Mouse (Mus musculus) CH12.LX (cell line): ENCODE measurements around the gene Stk32c. TPM values are rescaled to one million over a fixed set of nuclear protein-coding genes. Genes with fewer than 3 reads are reported as not detected.

Experiments used
- DNase-seq: peaks from one replicate; pipeline ENCODE4 v3.0.0-alpha.2; 2013; ENCODE audit errors: extremely low read depth
- H3K27ac ChIP-seq: 2 replicates; pipeline ENCODE4 v1.5.1; 2012; ENCODE audit warnings: low read depth, mild to moderate bottlenecking, control low read depth, moderate library complexity; ENCODE audit not compliant: insufficient read depth
- H3K27me3 ChIP-seq: replicated peaks from 2 replicates; pipeline ENCODE3; 2012; ENCODE audit warnings: inconsistent platforms
- H3K36me3 ChIP-seq, 2 experiments: replicated peaks in 1 of 2; 2 replicates each; pipeline versions ENCODE3 to v1.6.1; 2012; ENCODE audit warnings: inconsistent platforms in 1 of 2, low read length in 1 of 2, mild to moderate bottlenecking in 1 of 2, mixed read lengths in 1 of 2, moderate library complexity in 1 of 2; ENCODE audit not compliant: control insufficient read depth in 1 of 2, insufficient read depth in 1 of 2
- H3K4me1 ChIP-seq, 2 experiments: 2 replicates each; pipeline ENCODE4 v1.6.1; 2012; ENCODE audit warnings: inconsistent platforms in 1 of 2, moderate library complexity in 1 of 2; ENCODE audit not compliant: insufficient read depth in 2 of 2, control insufficient read depth in 1 of 2
- H3K4me2 ChIP-seq: 2 replicates; pipeline ENCODE4 v1.6.1; 2012; ENCODE audit warnings: low read depth, mild to moderate bottlenecking, control low read depth; ENCODE audit not compliant: poor library complexity, insufficient read depth, severe bottlenecking
- H3K4me3 ChIP-seq, 3 experiments: fragments of 150-350 bp in 1 of 3; sonication (generic) in 1 of 3; replicated peaks in 1 of 3; 2 replicates each; pipeline versions ENCODE3 to v1.5.1; 2011 to 2012; ENCODE audit warnings: low read depth in 2 of 3, low read length in 2 of 3, mild to moderate bottlenecking in 2 of 3, moderate library complexity in 2 of 3, control low read depth in 1 of 3, improper control_type of control experiment in 1 of 3, inconsistent platforms in 1 of 3, mixed read lengths in 1 of 3; ENCODE audit not compliant: poor library complexity in 1 of 3
- H3K79me2 ChIP-seq: replicated peaks from 2 replicates; pipeline ENCODE4 v1.6.1; 2012; ENCODE audit warnings: mild to moderate bottlenecking, moderate library complexity; ENCODE audit not compliant: control insufficient read depth, poor library complexity, insufficient read depth, severe bottlenecking; ENCODE audit errors: extremely low read depth
- H3K9ac ChIP-seq: 2 replicates; pipeline ENCODE4 v1.6.1; 2012; ENCODE audit warnings: low read depth, mild to moderate bottlenecking, control low read depth, moderate library complexity; ENCODE audit not compliant: insufficient read depth
- H3K9me3 ChIP-seq: replicated peaks from 2 replicates; pipeline ENCODE3; 2012; ENCODE audit warnings: low read length, inconsistent platforms, mixed read lengths
- CHD2 ChIP-seq: IDR thresholded peaks from 2 replicates; pipeline ENCODE4 v1.6.1; 2011; ENCODE audit warnings: low read length, improper control_type of control experiment
- CTCF ChIP-seq, 2 experiments: IDR thresholded peaks in 1 of 2; conservative IDR thresholded peaks in 1 of 2; 2 replicates each; pipeline ENCODE4 v1.5.1; 2011 to 2012; ENCODE audit warnings: low read depth in 2 of 2, low read length in 2 of 2, improper control_type of control experiment in 1 of 2, inconsistent platforms in 1 of 2, mild to moderate bottlenecking in 1 of 2, moderate library complexity in 1 of 2
- E2F4 ChIP-seq: IDR thresholded peaks from 2 replicates; pipeline ENCODE4 v1.6.1; 2011; ENCODE audit warnings: low read depth, low read length, improper control_type of control experiment; ENCODE audit not compliant: insufficient replicate concordance
- ETS1 ChIP-seq: conservative IDR thresholded peaks from 2 replicates; pipeline ENCODE4 v1.6.1; 2012; ENCODE audit warnings: low read depth, mild to moderate bottlenecking, inconsistent platforms, low read length, improper control_type of control experiment, moderate library complexity
- GABPA ChIP-seq: IDR thresholded peaks from 2 replicates; pipeline ENCODE4 v1.6.1; 2012; ENCODE audit warnings: low read depth, low read length, improper control_type of control experiment, inconsistent platforms; ENCODE audit not compliant: insufficient replicate concordance
- HCFC1 ChIP-seq: IDR thresholded peaks from 2 replicates; pipeline ENCODE4 v1.6.1; 2012; ENCODE audit warnings: low read depth, mild to moderate bottlenecking, inconsistent platforms, low read length, improper control_type of control experiment
- JUN ChIP-seq: IDR thresholded peaks from 2 replicates; pipeline ENCODE4 v1.6.1; 2011; ENCODE audit warnings: low read depth, mild to moderate bottlenecking, low read length, improper control_type of control experiment, moderate library complexity; ENCODE audit not compliant: insufficient read depth
- JUND ChIP-seq: conservative IDR thresholded peaks from 2 replicates; pipeline ENCODE4 v1.6.1; 2011; ENCODE audit warnings: low read depth, low read length, improper control_type of control experiment
- MAFK ChIP-seq: IDR thresholded peaks from 2 replicates; pipeline ENCODE4 v1.6.1; 2011; ENCODE audit warnings: low read length, improper control_type of control experiment; ENCODE audit not compliant: insufficient replicate concordance
- MAX ChIP-seq: IDR thresholded peaks from 2 replicates; pipeline ENCODE4 v1.6.1; 2011; ENCODE audit warnings: low read length, improper control_type of control experiment
- MXI1 ChIP-seq: IDR thresholded peaks from 2 replicates; pipeline ENCODE4 v1.6.1; 2011; ENCODE audit warnings: mild to moderate bottlenecking, low read depth, low read length, improper control_type of control experiment
- MYC ChIP-seq: IDR thresholded peaks from 2 replicates; pipeline ENCODE4 v1.6.1; 2011; ENCODE audit warnings: low read depth, mild to moderate bottlenecking, improper control_type of control experiment, low read length
- PAX5 ChIP-seq: IDR thresholded peaks from 2 replicates; pipeline ENCODE4 v1.6.1; 2012; ENCODE audit warnings: low read length, inconsistent platforms, mixed read lengths
- POLR2A ChIP-seq: IDR thresholded peaks from 2 replicates; pipeline ENCODE4 v1.6.1; 2011; ENCODE audit warnings: low read depth, mild to moderate bottlenecking, improper control_type of control experiment, low read length
- RAD21 ChIP-seq: IDR thresholded peaks from 2 replicates; pipeline ENCODE4 v1.6.1; 2011; ENCODE audit warnings: low read depth, mild to moderate bottlenecking, low read length, improper control_type of control experiment, moderate library complexity
- ZC3H11A ChIP-seq: IDR thresholded peaks from 2 replicates; pipeline ENCODE4 v1.6.1; 2012; ENCODE audit warnings: low read depth, mild to moderate bottlenecking, inconsistent platforms, low read length, improper control_type of control experiment
- ZKSCAN1 ChIP-seq: IDR thresholded peaks from 2 replicates; pipeline ENCODE4 v1.6.1; 2012; ENCODE audit warnings: low read depth, inconsistent platforms, low read length, improper control_type of control experiment, borderline replicate concordance
- dilution Hi-C: fragments of 300-500 bp; cut with MboI; formaldehyde crosslinking; loops from 2 replicates; pipeline ENCODE4 v1.14.3; 2020; ENCODE audit warnings: low sequenced_read_pairs; ENCODE audit not compliant: extremely low pct_unique_long_range_greater_than_20kb, extremely low pct_ligation_motif_present
- in situ Hi-C: fragments of 300-500 bp; cut with MboI; formaldehyde crosslinking; loops from 3 replicates; pipeline ENCODE4 v1.14.3; 2019; ENCODE audit warnings: low sequenced_read_pairs, low pct_ligation_motif_present, low pct_unique_long_range_greater_than_20kb, mixed read lengths
- polyA plus RNA-seq: library from polyadenylated mRNA; unstranded; fragments of >175 nt; gene quantifications from 2 replicates; pipeline ENCODE4 v1.2.1, GENCODE M21; 2012; ENCODE audit warnings: low read depth; ENCODE audit not compliant: insufficient read length
- total RNA-seq, 2 experiments: library from RNA; depleted of rRNA; stranded (reverse); fragments of 300-350 nt in 1 of 2; fragments of >200 nt in 1 of 2; gene quantifications; 2 replicates each; pipeline ENCODE4 v1.2.3; 2012 to 2014

Gene Stk32c
- total and polyA plus RNA-seq, 3 experiments = not detected

DNA sequence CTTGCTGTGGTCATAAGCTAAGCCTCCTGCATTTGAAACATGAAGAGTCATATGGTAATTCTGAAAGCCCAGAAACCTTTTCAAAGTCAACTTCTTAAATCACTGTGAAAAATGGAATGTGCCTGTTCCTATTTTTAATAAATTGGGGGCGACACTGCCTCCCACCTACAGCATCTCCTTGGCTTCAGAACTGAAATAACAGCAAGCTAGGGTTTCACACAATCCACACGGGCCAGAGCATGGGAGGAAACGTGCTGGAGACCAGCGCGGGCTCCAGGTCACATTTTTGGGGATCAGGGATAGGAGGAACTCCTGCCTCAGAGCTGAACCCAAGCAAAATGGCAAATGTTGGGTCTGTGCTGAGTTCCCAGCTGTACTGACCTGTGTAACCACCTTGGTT is 33.8 kb downstream of the Stk32c start:
- in situ Hi-C loops (no loop called here), dilution Hi-C loops (no loop called here)
- Histone ChIP-seq H3K36me3 (no peaks in the 10 kb centered on the region), H3K27me3 (peaks cover 80% of the 10 kb centered on the region), H3K9ac (no peak overlapping the region), H3K9me3 (peaks cover 3% of the 10 kb centered on the region), H3K79me2 (no peaks in the 10 kb centered on the region), H3K4me2 (no peak overlapping the region), H3K27ac (no peak overlapping the region), H3K4me1 (peaks cover 0 to 2% of the 10 kb centered on the region in 2 experiments; a peak in 1 of 4 replicates), H3K4me3 (no peak overlapping the region)
- TF ChIP-seq ETS1 (no peak), MAFK (no peak), POLR2A (no peak), ZC3H11A (no peak), RAD21 (no peak), CHD2 (no peak), MAX (no peak), PAX5 (no peak), MYC (no peak), GABPA (no peak), JUND (no peak), ZKSCAN1 (no peak), CTCF (conservative IDR thresholded peaks at IDR 0.05 in 1 of 2, IDR thresholded peaks at IDR 0.05 in 1 of 2; ENCODE audit: low read depth in 2 of 2, low read length in 2 of 2) (no peak), E2F4 (no peak), HCFC1 (no peak)
- no peak for DNase-seq

DNA sequence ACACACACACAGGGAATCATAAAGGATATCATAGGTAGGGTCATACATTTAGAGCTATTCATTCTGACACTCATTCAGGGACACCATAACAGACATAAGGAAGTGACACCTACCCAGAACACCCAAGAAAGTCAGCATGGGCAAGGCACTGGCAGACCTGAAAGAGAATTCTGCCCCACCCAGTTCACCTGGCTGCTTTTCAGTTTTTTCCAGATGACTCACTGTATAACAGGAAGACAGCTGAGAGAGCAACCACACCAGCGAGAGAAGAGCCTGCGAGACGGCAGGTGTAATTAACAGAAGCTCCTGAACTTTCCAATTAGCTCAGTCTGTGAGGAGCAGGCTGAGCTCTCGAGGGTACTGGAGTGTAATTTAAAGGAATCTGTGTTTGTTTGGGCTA is 44.0 kb downstream of the Stk32c start:
- peaks cover 4% of the 10 kb centered on the region for H3K9me3 ChIP-seq
- in situ Hi-C loops = no loop called here
- dilution Hi-C loops = no loop called here
- no peak overlapping the region for H3K4me3 ChIP-seq
- no peaks in the 10 kb centered on the region for H3K36me3 ChIP-seq
- no peak for DNase-seq
- H3K27me3 ChIP-seq = peaks cover 87% of the 10 kb centered on the region
- no peak overlapping the region for H3K9ac ChIP-seq
- no peak overlapping the region for H3K4me2 ChIP-seq
- H3K4me1 ChIP-seq = no peaks in the 10 kb centered on the region
- no peak overlapping the region for H3K27ac ChIP-seq
- no peaks in the 10 kb centered on the region for H3K79me2 ChIP-seq
- TF ChIP-seq MAFK (no peak), JUN (no peak), MXI1 (no peak)
- TF ChIP-seq, all 38 proteins: peak for 0
